Mouse (Mus musculus): Measurements from ENCODE around the gene Cdk5rap1.
A peak's percentile ranks its signal among the peaks of the same experiment; 100 is the strongest.
"Not testable (repeated sequence)": the region's sequence is repeated elsewhere in the genome, so short reads cannot be mapped to it uniquely, and the experiment has no call there.

Gene Cdk5rap1

DNA sequence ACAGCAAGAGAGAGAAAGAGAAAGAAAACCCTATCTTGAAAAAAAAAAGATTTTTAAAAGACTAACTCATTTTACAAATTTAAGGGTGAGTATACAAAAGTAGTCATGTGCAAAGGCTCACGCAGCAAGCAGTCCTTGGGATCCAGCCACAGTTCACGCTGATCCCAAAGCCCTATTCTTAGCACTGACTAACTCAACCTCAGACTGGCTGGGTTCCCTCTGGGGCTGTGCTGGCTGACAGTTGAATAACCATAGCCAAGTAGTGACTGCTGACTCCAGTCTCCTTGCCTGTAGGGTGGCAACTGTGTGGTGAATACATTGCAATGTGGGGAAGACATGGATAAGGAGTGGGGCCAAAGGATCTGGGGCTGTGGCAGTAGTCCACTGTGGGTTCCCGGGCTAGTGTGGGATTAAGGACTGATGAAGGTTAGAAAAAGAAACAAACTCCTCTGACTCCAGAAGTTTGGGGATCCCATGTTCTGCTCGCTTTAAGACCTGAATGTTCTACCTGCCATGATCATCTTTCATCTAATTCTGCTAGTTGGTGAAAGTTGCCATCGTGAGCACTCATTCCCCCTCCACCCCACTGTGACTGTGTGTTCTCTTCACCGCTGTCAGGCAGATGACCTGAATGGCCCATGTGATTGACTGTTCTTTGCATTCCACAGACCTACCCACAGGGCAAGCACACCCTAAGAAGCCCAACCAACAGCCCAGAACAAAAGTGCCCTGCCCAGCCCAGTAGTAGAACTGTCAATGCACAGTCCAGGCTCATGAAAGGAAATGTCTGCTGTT lies 2.2 kb upstream of the Cdk5rap1 start:
- DNase-seq, result peak; percentile 31 to 40

DNA sequence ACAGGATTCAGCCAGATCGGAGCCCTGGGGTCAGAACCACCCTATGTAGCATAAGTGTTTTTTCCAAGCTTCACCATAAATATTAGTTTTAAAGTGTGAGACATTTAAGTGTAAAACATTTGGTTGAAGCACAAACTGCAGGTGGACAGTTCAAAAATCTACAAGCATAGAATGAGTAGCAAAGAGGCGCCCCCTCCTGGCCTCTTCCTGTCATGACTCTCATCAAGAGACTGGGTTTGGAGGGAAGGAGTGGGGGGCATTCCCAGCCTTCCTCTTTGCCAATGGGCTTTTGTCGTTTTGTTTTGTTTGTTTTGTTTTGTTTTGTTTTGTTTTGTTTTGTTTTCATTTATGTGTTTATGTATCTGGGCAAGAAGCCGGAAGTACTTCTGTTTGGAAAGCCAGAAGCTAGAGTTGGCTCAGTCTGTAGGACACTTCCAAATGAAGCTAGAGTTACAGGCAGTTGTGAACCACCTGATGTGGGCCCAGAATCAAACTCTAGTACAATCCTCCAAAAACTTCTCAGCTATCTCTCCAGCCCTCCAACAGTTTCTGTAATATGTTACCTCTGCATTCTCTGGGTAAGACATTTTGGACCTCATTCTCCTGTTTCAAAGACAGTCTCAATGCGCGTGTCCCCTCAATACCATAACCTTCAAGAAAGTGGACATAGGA lies 1.3 kb upstream of the Cdk5rap1 start:
- peak; percentile 83 to 86 for DNase-seq

DNA sequence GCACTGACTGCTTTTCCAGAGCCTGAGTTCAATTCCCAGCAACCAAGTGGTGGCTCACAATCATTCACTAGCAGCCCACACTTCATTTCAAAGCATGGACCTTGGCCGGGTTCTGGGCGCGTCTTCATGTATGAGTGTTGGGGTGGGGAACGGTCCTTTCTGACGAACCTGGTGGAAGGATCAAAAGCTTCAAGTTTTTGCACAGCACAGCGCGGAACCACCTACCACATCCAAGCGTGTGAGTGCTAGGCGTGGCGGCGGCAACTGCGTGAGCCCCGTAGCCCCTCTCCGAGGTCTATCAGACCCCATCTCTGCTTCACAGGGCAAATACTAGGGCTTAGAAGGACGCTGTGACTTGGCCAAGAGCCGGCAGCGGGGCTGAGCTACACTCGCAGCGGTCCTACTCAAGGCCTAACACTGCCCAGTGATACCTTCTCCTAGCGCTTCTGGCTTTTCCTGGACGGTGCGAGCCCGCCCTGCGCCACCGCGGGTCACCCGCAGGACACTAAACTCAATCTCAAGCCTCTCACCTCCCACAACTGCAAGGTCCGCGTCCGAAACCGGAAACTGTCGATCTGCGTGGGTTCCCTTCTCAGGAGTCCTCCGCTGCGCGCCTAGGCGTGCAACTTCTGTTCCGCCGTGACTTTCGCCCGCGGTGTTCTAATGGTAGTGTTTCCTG lies 520 bp downstream of the Cdk5rap1 start:
- peak; percentile 92 to 93 for DNase-seq

DNA sequence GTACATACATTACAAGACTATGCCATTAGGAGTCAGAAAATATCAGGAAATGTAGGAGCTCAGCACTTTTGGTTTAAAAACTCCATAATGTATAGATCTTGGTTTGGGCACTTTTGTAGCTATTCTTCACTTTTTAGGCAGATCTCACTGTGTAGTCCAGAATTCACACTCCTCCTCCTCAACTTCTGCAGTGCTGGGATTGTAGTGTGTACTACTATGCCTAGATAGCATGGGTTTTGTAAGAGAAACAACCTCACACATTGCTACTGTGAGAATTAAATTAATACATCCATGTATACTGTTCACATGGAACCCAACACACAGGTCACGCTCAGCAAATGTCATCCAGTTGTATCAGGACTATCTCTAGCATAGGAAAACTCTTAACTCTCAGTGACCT lies 5.3 kb downstream of the Cdk5rap1 start:
- DNase-seq, result no peak

DNA sequence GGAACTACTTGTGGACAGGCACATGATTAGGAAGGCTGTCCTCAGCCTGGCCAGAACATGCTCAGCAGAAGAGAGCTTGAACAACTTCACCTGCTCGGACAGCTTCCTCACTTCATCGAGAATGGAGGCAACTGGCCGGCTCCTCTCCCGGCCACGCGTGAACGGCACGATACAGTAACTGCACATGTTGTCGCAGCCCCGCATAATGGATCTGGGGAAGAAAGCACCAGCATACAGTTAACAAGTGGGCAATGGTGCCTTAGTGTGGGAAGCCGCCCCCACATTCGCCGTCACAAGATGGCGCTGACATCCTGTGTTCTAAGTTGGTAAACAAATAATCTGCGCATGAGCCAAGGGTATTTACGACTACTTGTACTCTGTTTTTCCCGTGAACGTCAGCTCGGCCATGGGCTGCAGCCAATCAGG lies 18.8 kb downstream of the Cdk5rap1 start:
- DNase-seq, result not testable (repeated sequence)

DNA sequence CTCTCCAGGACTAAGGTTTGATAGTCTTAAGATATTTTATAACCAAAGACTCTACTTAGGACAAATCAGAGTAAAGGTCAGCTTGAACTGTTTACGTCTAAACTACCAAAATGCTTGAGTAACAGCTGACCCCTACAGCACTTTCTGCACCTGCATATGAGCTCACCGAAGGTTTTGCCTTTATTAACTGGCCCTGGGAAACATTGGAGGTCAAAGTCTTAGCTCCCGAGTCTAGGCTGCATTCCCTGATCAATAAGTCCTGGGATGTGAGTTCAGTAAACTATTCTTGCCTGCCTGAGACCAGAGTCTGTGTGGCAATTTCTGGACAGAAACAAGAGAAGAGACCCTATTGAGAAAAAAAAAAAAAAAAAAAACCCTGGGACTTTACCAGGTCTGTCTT lies 24.7 kb downstream of the Cdk5rap1 start:
- no peak for DNase-seq

DNA sequence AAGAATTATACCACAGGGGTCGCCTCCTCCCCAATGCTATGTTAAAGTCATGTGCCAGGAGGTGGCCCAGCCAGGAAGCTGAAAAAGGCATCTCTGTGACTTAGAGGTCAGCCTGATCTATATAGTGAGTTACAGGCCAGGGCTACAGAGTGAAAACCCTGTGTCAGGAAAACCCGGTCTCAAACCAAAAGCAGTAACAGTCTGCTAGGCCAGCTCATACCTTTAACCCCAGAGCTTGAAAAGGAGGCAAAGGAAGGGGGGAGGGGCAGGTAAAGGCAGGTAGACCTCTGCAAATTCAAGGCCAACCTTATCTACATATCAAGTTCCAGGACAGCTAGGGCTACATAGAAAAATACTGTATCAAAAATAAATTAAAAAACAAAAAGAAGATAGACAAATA lies 33.5 kb downstream of the Cdk5rap1 start:
- DNase-seq, result no peak

DNA sequence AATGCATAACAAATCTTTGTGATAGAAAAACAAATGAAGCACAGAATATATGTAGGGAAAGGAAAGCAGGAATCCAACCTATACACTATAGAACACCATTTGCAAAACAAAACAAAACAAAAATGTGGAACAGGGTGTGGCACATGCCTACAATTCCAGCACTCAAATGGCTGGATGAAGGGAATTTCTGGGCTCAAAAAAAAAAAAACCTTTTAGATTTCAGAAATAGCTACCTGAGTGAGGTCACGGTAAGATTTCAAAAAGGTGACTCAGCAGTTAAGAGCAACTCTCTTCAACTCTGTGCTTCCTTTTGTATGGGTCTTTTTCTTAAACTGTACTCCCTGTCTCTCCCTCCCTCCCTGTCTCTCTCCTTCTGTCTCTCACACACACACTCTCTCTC lies 34.6 kb downstream of the Cdk5rap1 start:
- DNase-seq, result no peak

DNA sequence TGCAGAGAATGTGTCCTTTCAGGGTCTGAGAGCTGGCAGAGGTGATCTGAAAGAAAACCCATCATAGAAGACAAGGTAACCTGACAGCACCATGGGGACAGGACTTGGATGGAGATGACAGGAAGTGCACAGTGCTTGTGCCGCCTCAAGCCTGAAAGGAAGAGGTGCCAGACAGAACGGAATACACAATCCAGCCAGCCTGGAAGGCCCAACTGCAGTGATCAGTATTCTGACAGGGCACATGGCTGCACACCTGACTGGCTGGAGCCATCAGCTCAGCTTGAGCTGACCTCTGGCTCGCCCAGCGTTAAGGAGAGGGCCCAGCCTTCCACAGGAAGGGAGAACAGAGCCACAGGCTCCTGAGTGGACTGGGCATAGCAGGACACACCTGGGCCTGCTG lies 37.2 kb downstream of the Cdk5rap1 start:
- no peak for DNase-seq

DNA sequence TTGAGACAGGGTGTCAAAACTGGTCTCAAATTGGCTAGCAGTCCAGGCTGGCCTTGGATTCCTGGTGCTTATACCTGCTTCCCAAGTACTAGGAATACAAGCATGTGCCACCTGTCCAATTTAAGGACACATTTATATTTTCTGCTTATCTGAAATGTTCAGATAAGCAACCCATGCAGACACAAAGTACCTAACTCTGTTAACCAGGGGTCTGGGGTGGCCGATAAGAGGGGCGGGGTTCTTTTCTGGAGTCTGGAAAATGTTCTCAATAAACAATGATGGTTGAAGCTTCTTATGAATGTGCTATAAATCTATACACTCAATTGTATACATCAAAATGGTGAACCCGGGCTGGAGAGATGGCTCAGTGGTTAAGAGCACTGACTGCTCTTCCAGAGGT lies 46.0 kb downstream of the Cdk5rap1 start:
- DNase-seq, result no peak

DNA sequence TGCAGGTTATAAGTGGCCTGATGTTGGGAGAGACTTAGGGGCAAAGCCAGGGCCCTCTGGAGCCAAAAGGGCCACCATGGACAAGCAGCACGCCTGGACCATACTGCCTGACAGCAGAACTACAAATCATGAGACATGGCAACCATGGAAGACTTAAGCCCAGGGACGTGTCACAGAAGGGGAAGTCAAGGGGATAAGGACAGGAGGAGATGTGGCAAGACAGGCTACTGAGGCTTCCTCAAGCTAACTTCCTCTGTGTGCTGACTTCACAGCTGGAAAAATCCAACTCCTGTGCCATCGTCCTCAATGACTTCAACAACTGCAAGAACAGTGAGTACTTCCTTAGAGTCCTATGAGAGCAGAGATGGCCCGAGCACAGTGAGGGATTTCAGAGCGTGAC lies 59.0 kb downstream of the Cdk5rap1 start:
- DNase-seq, result not testable (repeated sequence)

DNA sequence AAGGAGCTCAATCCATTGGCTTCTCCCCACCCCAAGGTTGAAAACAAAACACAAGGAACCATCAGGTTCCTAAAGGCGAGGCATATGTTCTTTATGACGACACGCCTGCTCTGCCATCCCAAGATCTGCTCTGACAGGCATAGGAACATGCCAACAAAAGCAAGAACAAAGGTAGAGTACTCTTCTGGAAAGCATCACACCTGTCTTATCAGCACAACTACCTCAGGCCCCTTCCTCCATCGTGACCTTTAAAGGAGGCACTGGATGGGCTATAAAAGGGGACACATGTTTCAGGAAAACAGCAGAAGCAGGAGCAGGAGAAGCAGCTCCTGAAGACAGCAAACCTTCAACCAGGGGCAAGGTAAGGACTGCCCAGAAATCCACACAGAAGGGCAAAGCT lies 65.9 kb downstream of the Cdk5rap1 start, which contains the start of gene Bpifb9b:
TSS of gene Bpifb9b (plus strand) at position 301 of the 400 bp plus-strand sequence.
- DNase-seq, result not testable (repeated sequence)

DNA sequence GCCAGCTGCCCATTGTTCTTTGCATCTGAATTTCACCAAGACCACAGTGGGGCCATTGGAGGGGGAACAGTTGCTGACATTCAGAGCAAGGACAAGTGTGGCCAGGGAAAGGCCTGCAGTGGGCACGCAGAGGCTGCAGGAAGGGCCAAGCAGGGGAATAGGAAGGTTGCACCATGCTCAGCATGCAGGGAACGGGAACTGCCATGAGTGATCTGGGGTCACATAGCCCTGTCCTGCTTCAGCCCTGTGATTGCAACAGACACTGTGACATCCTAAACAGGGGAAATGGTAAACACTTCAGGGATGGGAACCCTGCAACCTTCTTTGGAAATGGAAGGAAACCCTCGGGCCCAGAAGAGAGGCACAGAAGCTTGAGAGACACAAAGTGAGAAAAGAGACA lies 68.2 kb downstream of the Cdk5rap1 start:
- not testable (repeated sequence) for DNase-seq

DNA sequence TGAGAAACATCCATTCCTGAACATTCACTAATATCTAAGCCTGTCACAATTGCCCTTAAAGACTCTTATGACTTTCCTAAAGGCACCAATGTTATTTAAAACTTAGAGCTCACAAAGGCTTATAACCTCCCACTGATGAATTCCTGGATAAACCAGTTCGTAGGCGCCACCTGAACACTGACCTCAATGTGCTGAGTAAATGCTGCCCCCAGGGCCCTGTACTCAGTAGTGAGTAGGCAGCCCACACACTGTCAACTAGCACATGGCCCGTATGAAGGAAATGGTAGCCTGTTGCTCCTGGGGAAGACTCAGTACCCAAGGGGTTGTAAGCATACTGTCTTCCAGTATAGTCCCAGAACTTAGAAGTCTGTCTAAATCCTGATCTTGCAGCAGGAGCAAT lies 71.0 kb downstream of the Cdk5rap1 start:
- no peak for DNase-seq

DNA sequence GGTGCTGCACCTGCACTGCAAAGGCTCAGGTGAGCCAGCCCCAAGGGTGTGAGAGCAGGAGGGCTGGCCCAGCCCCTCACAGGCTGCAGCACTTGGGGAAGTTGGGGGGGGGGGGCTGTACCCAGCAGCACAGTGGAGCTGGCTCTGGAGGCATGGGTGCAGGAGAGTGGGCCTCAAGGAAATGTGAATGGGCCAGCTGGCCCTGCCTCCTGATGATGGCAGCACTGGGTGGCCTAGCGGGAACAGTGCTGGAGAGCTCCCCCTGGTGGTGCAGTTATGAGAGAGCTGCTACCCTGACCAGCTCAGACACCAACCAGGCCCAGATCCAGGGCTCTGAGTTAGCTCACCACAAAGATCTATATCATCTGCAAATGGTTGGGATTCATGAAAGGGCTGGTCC lies 72.3 kb downstream of the Cdk5rap1 start:
- DNase-seq, result peak; percentile 88 to 90

DNA sequence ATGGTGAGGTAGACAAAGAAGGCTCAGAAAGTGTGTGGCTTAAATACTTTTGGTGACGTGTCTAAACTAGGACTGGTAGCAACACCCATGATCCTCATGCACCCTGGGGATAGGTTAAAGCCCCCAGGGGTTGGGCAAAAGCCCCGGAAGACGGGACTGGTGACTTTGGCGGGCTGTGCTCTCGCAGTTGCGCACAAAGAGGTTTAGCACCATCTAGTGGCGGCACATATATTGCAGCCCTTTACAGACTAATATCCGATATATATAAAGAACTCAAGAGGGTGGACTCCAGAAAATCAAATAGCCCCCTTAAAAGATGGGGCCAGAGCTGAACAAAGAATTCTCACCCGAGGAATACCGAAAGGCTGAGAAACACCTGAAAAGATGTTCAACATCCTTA lies 78.1 kb downstream of the Cdk5rap1 start:
- DNase-seq, result peak; percentile 74 to 80

DNA sequence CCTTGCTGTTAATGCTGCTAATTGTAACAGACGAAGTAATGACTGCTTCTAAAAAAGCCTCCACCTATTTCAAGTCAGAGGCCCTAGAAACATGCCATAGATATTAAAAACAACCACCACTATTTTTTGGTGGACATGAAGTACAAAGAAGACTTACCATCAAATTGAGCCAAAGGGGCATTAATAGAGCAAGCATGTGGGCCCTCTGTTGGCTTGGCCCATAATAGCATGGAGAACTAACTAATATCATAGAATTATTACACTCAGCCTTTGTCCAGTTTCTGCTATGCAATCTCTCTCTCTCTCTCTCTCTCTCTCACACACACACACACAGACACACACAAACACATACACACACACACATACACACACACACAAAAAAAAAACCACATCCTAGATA lies 80.0 kb downstream of the Cdk5rap1 start:
- peak; percentile 43 to 48 for DNase-seq

DNA sequence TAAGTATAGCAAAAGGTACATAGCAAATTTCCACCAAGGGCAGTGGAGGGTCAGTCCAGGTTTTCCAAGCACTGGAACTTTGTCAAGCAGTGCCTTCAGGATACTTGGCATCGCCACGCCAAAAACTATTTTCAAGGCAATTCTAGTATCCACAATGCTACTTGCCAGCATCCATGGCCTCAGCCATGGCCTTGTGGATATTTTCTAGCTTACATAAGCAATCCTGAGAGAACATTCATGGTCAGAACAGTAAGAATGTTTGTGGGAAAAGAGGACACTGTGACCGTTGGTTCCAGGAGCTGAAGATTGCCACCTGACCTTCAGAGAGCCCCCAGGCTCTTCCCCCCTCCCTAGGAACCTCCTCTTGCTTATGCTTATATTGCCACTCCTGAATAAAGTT lies 80.9 kb downstream of the Cdk5rap1 start:
- not testable (repeated sequence) for DNase-seq
